Mouse (Mus musculus) ES-E14 (cell line): Measurements from ENCODE around the gene Gm9040.
"Not testable (repeated sequence)": the region's sequence is repeated elsewhere in the genome, so short reads cannot be mapped to it uniquely, and the experiment has no call there.

ENCODE experiments used
- CHD2 ChIP-seq: IDR thresholded peaks from 2 replicates; pipeline ENCODE4 v1.6.1; 2014; ENCODE audit warnings: mild to moderate bottlenecking, low read depth, low read length, inconsistent platforms
- MAFK ChIP-seq: IDR thresholded peaks from 2 replicates; pipeline ENCODE4 v1.6.1; 2014; ENCODE audit warnings: mild to moderate bottlenecking, low read depth, low read length, inconsistent platforms; ENCODE audit not compliant: insufficient read depth
- ZC3H11A ChIP-seq: IDR thresholded peaks from 2 replicates; pipeline ENCODE4 v1.6.1; 2012; ENCODE audit warnings: low read depth, mild to moderate bottlenecking, inconsistent platforms, low read length, borderline replicate concordance
- ZNF384 ChIP-seq: IDR thresholded peaks from 2 replicates; pipeline ENCODE4 v1.6.1; 2012; ENCODE audit warnings: low read depth, low read length, inconsistent platforms

DNA sequence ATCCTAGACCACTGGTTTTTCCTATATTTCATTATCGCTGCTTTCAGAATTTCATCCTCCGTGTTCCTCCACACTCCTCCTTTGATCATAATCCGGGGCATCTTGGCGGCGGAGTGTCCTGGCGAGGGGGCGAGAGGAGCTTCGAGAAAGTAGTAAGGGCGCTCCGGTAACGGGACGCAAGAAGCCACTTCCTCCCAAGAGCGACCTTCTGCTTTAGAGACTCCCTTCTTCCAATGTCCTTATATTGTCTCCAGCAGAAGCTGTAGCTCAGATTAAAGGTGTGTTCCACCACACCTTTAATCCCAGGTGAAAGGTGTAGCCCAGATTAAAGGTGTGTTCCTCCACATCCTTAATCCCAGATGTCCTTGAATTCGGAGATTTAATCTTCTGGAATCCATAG, 16.4 kb upstream of the Gm9040 start, which contains the start of gene Gm9046:
- TF ChIP-seq ZNF384, CHD2, MAFK, ZC3H11A: not testable (repeated sequence)
